Mouse (Mus musculus) heart, postnatal 0 days (tissue): ENCODE data around the gene E130311K13Rik.

Experiments used
- CTCF ChIP-seq: IDR thresholded peaks from 2 replicates; pipeline ENCODE4 v1.5.1; 2016; ENCODE audit warnings: antibody characterized with exemption, control low read depth, low read depth
- EP300 ChIP-seq: IDR thresholded peaks from 2 replicates; pipeline ENCODE4 v1.6.1; 2016; ENCODE audit warnings: antibody characterized with exemption, low read depth

DNA sequence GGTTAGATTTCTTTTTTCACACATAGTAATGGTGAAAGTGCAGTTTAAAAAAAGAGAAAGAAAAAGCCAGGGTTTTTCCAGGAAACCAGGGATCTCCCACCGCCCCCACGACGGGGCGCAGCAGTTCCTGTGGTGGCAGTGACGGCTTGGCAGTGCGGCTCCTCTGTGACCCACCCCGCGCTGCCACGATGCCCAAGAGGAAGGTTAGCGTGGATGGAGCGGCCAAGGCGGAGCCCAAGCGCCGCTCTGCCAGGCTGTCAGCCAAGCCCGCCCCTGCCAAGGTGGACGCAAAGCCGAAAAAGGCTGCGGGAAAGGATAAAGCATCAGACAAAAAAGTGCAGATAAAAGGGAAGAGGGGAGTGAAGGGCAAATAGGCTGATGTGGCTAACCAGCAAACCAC, 24.0 kb downstream of the E130311K13Rik start:
- TF ChIP-seq CTCF (no peak), EP300 (no peak)
